Mouse (Mus musculus) hindbrain, embryonic 13.5 days (tissue): ENCODE measurements around the gene Pcgf6. TPM values are rescaled to one million over a fixed set of nuclear protein-coding genes. Genes with fewer than 3 reads are reported as not detected.

Experiments used
- ATAC-seq: fragments of 200-750 bp; cut with Nextera tagmentation; 2 replicates; pipeline ENCODE4 v1.8.0; 2017; ENCODE audit warnings: moderate TSS enrichment; ENCODE audit not compliant: low FRiP score
- H3K27ac ChIP-seq: fragments of 300-500 bp; sonication (generic); 2 replicates; pipeline ENCODE4 v1.5.1; 2015; ENCODE audit warnings: inconsistent platforms, mild to moderate bottlenecking, moderate library complexity
- H3K27me3 ChIP-seq: fragments of 300-500 bp; sonication (generic); 2 replicates; pipeline ENCODE4 v1.6.1; 2015; ENCODE audit warnings: mild to moderate bottlenecking, inconsistent platforms
- H3K36me3 ChIP-seq: fragments of 300-500 bp; sonication (generic); 2 replicates; pipeline ENCODE4 v1.6.1; 2015; ENCODE audit warnings: mild to moderate bottlenecking, inconsistent platforms
- H3K4me1 ChIP-seq: fragments of 300-500 bp; sonication (generic); replicated peaks from 2 replicates; pipeline ENCODE4 v1.6.1; 2015; ENCODE audit warnings: inconsistent platforms
- H3K4me2 ChIP-seq: fragments of 300-500 bp; sonication (generic); 2 replicates; pipeline ENCODE4 v1.6.1; 2015; ENCODE audit warnings: inconsistent platforms, mild to moderate bottlenecking, moderate library complexity
- H3K4me3 ChIP-seq: fragments of 300-500 bp; sonication (generic); 2 replicates; pipeline ENCODE4 v1.5.1; 2015; ENCODE audit warnings: mild to moderate bottlenecking, inconsistent platforms
- H3K9ac ChIP-seq: fragments of 300-500 bp; sonication (generic); 2 replicates; pipeline ENCODE4 v1.6.1; 2015; ENCODE audit warnings: mild to moderate bottlenecking, inconsistent platforms
- H3K9me3 ChIP-seq: fragments of 300-500 bp; sonication (generic); 2 replicates; pipeline ENCODE4 v1.6.1; 2016; ENCODE audit warnings: inconsistent platforms
- WGBS: fragments of 180-500 bp; shearing (Covaris S2); methylation state at CpG from one replicate; pipeline ENCODE4 v1.1.7; 2015; 5-methylcytosine and 5-hydroxymethylcytosine counted together
- polyA plus RNA-seq: library from polyadenylated mRNA; unstranded; fragments of >200 nt; fragmentation: Nextera tagmentation; extraction: Ambion mirVana; gene quantifications from 2 replicates; pipeline ENCODE4 v1.2.1, GENCODE M21; 2015

Gene Pcgf6
- polyA plus RNA-seq = 31.1 and 31.2 TPM in 2 replicates

DNA sequence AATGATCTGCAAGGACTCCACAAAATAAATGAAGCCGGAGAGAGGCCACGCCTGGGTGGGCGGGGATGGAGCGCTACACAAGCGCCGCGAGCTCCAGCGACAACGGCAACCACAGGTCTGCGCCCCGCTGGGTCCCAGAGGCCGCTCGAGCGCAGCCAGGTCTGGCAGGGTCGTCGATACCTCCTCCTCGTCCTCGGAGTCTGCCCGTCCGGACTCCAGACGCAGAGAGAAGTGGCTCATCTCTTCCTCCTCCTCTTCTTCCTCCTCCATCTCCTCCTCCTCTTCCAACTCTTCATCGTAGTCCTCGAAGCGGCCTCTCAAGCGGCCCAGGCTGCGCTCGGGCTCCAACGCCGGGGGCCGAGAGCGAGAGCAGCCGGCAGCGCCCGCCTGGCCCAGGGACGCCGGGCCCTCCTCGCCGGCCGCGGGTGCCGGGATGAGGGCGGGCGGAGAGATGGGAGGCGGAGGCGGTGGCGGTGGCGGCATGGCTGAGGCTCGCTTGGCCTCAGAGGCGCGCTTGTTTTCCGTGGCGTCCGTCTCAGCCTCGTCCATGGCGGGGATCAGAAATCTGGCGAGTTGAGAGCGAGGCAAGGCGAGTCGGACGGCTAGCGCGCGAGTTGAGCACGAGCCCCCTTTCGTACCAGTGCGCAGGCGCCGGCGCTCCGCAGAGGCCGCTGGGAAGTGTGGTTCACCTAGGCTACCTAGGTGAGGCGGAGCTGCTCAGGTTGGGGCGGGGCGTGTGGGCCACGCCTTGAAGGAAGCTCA lies at the start of gene Pcgf6:
Gene Pcgf6, minus strand, starts transcription at position 636 of the 762 bp plus-strand sequence.
- H3K9ac ChIP-seq = peak within 1 kb of the TSS; percentile 92
- no peaks in the 10 kb centered on the region for H3K9me3 ChIP-seq
- H3K4me2 ChIP-seq = peak within 1 kb of the TSS; percentile 74
- H3K4me3 ChIP-seq = peak within 1 kb of the TSS; percentile 88
- peak; percentile 93 for ATAC-seq
- H3K27ac ChIP-seq = peak within 1 kb of the TSS; percentile 96
- under 1% methylated on average over 75 of the region's 75 CpGs for WGBS
- no peaks in the 10 kb centered on the region for H3K27me3 ChIP-seq
- peaks cover 21% of the 10 kb centered on the region for H3K4me1 ChIP-seq
- peaks cover 27% of the 10 kb centered on the region for H3K36me3 ChIP-seq

DNA sequence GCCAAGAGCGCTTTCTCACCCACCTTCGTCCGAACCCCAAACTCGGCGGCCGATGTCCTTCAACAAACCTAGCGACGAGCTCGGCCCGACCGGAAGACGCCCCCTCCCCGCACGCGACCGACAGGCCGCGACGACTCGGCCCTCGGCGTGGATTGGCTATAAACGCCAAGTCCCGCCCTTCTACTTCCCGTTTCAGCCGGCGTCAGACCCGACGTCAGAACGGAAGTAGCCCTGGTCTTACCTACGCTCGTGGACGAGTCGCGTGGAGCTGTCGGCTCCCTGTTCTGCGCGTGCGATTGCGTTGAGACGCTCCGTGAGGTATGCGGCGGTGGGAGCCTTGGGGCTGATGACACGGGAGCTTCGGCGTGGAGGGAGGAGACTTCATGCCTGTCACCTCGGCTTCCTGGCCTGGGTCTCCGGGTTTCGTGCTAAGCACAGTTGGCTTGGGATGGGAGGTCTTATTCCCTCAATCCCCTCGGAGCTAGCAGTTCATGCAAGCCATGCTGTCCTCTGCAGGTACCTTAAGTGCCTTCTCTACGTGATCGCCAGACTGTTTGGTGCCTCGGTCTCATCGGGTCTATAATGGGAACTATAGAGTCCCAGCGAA lies 39.9 kb upstream of the Pcgf6 start, which contains the start of the genes Usmg5 and Pdcd11:
Gene Usmg5, minus strand, starts transcription at position 98 of the 607 bp plus-strand sequence.
Gene Pdcd11, plus strand, starts transcription at position 219 of the 607 bp plus-strand sequence.
- Histone ChIP-seq H3K4me2 (peak within 1 kb of the TSS; percentile 75), H3K9me3 (no peaks in the 10 kb centered on the region), H3K4me3 (peak within 1 kb of the TSS; percentile 98), H3K27ac (peak within 1 kb of the TSS; percentile 90), H3K9ac (peak within 1 kb of the TSS; percentile 99), H3K4me1 (peaks cover 27% of the 10 kb centered on the region), H3K27me3 (no peaks in the 10 kb centered on the region), H3K36me3 (peaks cover 28% of the 10 kb centered on the region)
- peak; percentile 100 for ATAC-seq
- under 1% methylated on average over 56 of the region's 56 CpGs for WGBS

DNA sequence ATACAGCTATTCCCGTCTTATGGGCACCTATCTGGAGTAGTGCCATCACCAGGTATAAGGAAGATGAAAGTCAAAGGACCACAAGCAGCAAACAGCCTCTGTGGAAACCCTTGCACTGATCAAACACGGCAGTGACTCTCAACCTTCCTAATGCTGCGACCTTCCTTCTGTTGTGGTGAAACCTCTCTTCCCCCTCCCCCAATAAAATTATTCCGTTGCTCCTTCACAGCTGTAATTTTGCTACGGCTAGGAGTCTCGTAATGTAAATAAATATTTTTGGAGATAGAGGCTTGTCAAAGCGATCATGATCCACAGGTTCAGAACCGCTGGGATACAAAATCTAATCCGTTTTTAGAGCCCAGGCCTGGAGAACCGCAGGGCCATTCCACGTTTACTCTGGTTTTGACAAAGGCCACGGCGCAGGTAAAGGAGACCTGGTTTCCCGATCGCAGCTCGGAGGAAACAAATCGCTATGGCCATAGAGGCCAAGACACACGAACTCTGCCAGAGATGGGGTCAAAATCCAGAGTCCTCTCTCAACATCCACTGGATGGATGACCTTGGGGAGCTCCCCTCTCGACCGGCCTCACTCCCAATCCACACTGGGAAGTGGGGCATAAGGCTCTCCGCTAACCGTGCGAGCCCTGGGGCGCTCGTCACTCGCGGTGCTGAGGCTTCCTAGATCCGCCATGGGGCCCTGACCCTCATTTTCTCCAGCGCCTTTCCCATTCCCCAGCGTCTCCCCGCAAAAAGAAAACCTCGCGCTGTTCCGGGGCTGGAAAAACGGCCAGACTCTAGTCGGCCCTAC lies 39.2 kb upstream of the Pcgf6 start:
- Histone ChIP-seq H3K4me3 (peak overlapping the region; percentile 98), H3K9ac (peak overlapping the region; percentile 99), H3K9me3 (no peaks in the 10 kb centered on the region), H3K27ac (peak overlapping the region; percentile 90), H3K36me3 (peaks cover 25% of the 10 kb centered on the region), H3K4me2 (peak overlapping the region; percentile 73), H3K4me1 (peaks cover 27% of the 10 kb centered on the region), H3K27me3 (no peaks in the 10 kb centered on the region)
- WGBS = 3% methylated on average over 36 of the region's 36 CpGs
- ATAC-seq = peak; percentile 76

DNA sequence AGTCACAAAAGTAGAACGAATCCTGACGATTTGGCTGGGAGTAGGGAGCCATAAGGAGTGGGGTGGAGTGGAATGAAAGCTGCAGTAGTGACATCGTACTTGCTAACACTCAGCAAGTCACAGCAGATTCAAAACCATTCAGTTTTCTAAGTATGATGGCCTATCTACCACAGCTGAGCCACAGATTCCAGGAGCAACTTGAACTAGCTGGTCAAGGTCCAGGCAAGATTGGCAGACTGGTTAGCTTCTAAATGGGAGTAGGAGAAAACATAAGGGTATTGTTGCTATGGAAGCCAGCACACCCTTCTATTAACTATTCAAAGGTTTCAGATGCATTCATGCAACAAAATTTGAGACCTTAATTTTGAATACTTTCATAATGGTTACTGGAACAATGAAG lies 37.5 kb upstream of the Pcgf6 start:
- Histone ChIP-seq H3K4me3 (no peak overlapping the region), H3K36me3 (peaks cover 30% of the 10 kb centered on the region), H3K27me3 (no peaks in the 10 kb centered on the region), H3K9ac (no peak overlapping the region), H3K4me2 (no peak overlapping the region), H3K9me3 (no peaks in the 10 kb centered on the region), H3K27ac (no peak overlapping the region; the same call in 1 of the 2 replicates), H3K4me1 (peaks cover 27% of the 10 kb centered on the region)
- 88% methylated on average over 3 of the region's 3 CpGs for WGBS
- no peak for ATAC-seq

DNA sequence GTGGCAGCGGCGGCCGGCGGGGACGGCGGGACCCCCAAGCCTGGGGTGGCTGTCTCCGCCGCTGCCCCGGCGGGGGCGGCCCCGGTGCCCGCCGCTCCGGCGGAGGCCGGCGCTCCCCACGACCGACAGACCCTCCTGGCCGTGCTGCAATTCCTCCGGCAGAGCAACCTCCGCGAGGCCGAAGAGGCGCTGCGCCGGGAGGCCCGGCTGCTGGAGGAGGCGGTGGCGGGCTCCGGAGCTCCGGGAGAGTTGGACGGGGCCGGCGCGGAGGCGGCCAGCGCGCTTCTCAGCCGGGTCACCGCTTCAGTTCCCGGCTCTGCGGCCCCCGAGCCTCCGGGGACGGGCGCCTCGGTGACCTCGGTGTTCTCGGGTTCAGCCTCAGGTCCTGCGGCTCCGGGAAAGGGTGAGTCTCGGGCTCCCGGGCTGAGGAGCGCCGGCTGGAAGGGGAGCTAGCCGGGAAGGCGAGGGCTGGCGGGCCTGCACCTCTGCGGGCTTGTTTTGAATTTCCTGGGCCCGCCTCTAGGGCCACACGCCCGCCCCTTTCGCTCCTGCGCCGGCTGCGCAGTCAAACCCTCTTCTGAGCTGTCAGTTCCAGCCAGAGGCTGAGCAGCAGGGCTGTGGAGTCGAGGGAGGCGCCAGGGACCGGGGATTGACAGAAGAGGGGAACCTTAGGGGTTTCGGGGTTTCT lies 17.4 kb upstream of the Pcgf6 start:
- peak; percentile 90 for ATAC-seq
- WGBS = under 1% methylated on average over 66 of the region's 72 CpGs
- peak overlapping the region; percentile 93 for H3K27ac ChIP-seq
- H3K9me3 ChIP-seq = no peaks in the 10 kb centered on the region
- peak overlapping the region; percentile 99 for H3K4me3 ChIP-seq
- peaks cover 22% of the 10 kb centered on the region for H3K36me3 ChIP-seq
- H3K4me2 ChIP-seq = peak overlapping the region; percentile 70
- peak overlapping the region; percentile 98 for H3K9ac ChIP-seq
- peaks cover 11% of the 10 kb centered on the region for H3K4me1 ChIP-seq
- no peaks in the 10 kb centered on the region for H3K27me3 ChIP-seq

DNA sequence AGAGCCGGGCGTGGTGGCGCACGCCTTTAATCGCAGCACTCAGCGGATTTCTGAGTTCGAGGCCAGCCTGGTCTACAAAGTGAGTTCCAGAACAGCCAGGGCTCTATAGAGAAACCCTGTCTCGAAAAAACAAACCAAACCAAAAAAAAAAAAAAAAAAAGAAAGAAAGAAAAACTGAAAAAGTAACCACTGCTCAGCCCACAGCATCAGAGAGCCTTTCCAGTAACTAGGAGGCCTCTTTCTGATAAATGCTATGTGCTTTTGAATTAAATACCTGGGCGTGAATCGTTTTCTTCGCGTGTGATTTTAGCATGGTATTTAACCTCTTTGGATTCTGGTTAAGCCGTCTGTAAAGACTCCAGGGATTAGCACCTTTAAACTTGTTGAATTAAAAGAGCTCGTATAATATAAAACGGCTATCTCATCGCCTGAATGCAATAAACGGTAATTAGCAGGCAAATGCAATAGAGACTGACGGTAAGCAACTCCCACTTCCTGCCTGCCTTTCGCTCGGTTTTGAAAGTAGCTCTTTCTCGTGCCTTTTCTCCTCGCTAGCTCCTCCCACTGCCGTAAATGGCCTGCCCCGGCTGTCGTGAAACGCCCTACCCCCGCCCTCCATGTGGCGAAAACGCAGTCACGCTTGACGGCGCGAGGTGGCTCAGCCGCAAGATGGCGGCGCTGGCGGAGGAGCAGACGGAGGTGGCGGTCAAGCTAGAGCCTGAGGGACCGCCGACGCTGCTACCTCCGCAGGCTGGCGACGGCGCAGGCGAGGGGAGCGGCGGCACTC lies 16.6 kb upstream of the Pcgf6 start, which contains the start of gene Taf5:
Gene Taf5, plus strand, starts transcription at position 651 of the 787 bp plus-strand sequence.
- 12% methylated on average over 40 of the region's 49 CpGs for WGBS

DNA sequence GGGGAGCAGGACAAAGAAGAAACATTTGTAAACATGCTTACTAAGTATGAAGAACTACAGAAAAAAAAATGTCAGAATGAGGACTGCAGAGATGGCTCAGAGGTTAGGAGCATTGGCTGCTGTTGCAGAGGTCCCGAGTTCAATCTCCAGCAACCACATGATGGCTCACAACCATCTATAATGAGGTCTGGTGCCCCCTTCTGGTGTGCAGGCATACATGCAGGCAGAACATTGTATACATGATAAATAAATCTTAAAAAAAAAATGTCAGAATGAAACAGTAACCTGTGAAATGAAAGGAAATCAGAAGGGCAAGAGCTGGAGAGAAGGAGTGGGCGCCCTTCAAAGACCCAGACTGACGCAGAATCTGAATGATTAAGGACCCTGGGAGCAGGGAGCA lies 15.2 kb upstream of the Pcgf6 start:
- ATAC-seq = no peak
- H3K4me3 ChIP-seq = no peak overlapping the region
- H3K4me2 ChIP-seq = no peak overlapping the region
- no peaks in the 10 kb centered on the region for H3K27me3 ChIP-seq
- no peak overlapping the region for H3K27ac ChIP-seq
- H3K9me3 ChIP-seq = no peaks in the 10 kb centered on the region
- peaks cover 1% of the 10 kb centered on the region; the same call in 1 of the 2 replicates for H3K36me3 ChIP-seq
- peaks cover 11% of the 10 kb centered on the region for H3K4me1 ChIP-seq
- 84% methylated on average over 3 of the region's 3 CpGs for WGBS
- no peak overlapping the region for H3K9ac ChIP-seq

More for the DNA sequence above, 16.6 kb upstream of the Pcgf6 start, which contains the start of gene Taf5:
- no peaks in the 10 kb centered on the region for H3K27me3 ChIP-seq
- ATAC-seq = peak; percentile 85
- peak within 1 kb of the TSS; percentile 98 for H3K9ac ChIP-seq
- peaks cover 16% of the 10 kb centered on the region for H3K36me3 ChIP-seq
- H3K9me3 ChIP-seq = no peaks in the 10 kb centered on the region
- H3K27ac ChIP-seq = peak within 1 kb of the TSS; percentile 93
- H3K4me2 ChIP-seq = peak within 1 kb of the TSS; percentile 70
- peak within 1 kb of the TSS; percentile 99 for H3K4me3 ChIP-seq
- H3K4me1 ChIP-seq = peaks cover 11% of the 10 kb centered on the region

DNA sequence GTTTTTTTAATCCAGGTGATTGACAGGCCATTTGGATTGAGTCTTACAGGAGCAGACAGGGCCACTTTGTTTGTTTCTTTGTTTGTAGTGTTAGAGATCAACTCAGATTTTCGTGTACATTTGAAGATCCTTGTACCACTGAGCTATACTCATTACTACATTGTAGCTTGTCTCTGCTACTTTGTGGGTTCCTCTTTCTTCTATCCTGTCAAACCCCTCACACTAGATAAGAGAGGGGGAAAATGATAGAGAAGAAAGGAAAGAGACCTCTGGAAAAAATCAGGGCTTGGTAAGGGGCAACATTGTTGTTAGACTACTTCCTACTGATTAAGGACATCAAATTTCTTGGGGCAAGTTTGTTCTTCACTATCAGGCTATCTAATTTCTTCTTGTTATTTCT lies 7.0 kb upstream of the Pcgf6 start:
- 66% methylated on average over 1 of the region's 1 CpGs for WGBS
- Histone ChIP-seq H3K4me1 (no peaks in the 10 kb centered on the region), H3K4me3 (no peak overlapping the region), H3K36me3 (no peaks in the 10 kb centered on the region), H3K4me2 (no peak overlapping the region), H3K9me3 (no peaks in the 10 kb centered on the region), H3K27me3 (no peaks in the 10 kb centered on the region), H3K9ac (no peak overlapping the region), H3K27ac (no peak overlapping the region)
- no peak for ATAC-seq

DNA sequence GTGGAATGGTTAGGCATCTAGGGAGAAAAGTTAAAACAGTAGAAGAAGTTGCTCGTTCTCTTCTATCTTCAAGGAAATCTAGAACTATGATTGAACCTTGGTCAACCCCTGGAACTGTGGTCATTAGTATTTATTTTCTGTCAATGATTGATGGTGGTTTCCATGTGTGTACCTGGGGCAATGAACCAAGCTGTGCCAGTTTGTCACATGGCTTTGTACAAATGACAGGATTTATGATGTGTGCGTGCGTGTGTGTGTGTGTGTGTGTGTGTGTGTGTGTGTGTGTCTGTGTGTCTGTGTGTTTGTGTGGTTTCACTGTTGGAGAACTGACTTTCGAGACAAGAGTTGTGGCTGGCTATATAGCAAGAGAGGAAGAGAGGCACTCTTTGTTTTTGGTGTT lies 2.8 kb upstream of the Pcgf6 start:
- no peak for ATAC-seq
- H3K4me3 ChIP-seq = no peak overlapping the region
- no peak overlapping the region for H3K4me2 ChIP-seq
- H3K27me3 ChIP-seq = no peaks in the 10 kb centered on the region
- H3K27ac ChIP-seq = no peak overlapping the region
- H3K4me1 ChIP-seq = peaks cover 17% of the 10 kb centered on the region
- H3K36me3 ChIP-seq = no peaks in the 10 kb centered on the region
- no peaks in the 10 kb centered on the region for H3K9me3 ChIP-seq
- 92% methylated on average over 4 of the region's 4 CpGs for WGBS
- no peak overlapping the region for H3K9ac ChIP-seq

DNA sequence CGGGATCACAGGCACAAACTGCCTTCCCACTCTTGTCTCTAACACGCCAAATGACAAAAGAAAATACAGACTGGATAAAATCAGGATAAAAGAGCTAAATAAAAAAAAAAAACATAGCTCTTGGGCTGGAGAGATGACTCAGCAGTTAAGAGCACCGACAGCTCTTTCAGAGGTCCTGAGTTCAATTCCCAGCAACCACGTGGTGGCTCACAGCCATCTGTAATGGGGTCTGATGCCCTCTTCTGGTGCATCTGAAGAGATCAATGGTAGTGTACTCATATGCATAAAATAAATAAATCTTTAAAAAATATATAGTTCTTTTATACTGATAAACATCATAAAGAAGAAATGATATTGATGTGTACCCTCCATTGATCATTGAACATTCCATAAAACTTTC lies 2.2 kb upstream of the Pcgf6 start:
- peaks cover 3% of the 10 kb centered on the region; the same call in 1 of the 2 replicates for H3K36me3 ChIP-seq
- no peaks in the 10 kb centered on the region for H3K9me3 ChIP-seq
- no peaks in the 10 kb centered on the region for H3K27me3 ChIP-seq
- ATAC-seq = no peak
- WGBS = 80% methylated on average over 4 of the region's 4 CpGs
- peaks cover 21% of the 10 kb centered on the region for H3K4me1 ChIP-seq
- H3K4me2 ChIP-seq = no peak overlapping the region
- H3K4me3 ChIP-seq = no peak overlapping the region
- H3K27ac ChIP-seq = no peak overlapping the region
- H3K9ac ChIP-seq = no peak overlapping the region

DNA sequence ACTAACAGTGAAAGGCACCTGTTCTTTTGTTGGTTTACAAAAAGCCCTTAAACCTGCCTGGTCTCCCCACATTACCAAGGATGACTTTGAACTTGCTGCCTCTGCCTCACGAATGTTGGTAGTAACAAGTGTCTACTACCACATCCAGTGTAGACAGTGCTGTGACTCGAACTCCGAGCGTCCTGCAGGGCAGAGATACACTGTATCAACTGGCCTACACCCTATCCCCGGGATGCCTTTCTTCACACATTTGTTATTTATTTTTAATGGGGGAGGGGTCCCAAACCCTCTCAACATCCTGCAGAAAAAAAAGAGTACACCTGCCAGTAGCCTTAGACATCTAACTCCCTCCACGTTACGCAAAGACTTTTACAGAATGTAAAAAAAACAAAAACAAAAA lies 866 bp downstream of the Pcgf6 start:
- ATAC-seq = no peak
- H3K4me3 ChIP-seq = peak overlapping the region; percentile 88

More for the DNA sequence above, 866 bp downstream of the Pcgf6 start:
- WGBS = 13% methylated on average over 7 of the region's 7 CpGs
- peak overlapping the region; percentile 96 for H3K27ac ChIP-seq
- H3K36me3 ChIP-seq = peaks cover 31% of the 10 kb centered on the region
- H3K9ac ChIP-seq = peak overlapping the region; percentile 92
- H3K9me3 ChIP-seq = no peaks in the 10 kb centered on the region
- peak overlapping the region; percentile 74 for H3K4me2 ChIP-seq
- H3K4me1 ChIP-seq = peaks cover 21% of the 10 kb centered on the region
- no peaks in the 10 kb centered on the region for H3K27me3 ChIP-seq
